In the genomic region with DNA sequence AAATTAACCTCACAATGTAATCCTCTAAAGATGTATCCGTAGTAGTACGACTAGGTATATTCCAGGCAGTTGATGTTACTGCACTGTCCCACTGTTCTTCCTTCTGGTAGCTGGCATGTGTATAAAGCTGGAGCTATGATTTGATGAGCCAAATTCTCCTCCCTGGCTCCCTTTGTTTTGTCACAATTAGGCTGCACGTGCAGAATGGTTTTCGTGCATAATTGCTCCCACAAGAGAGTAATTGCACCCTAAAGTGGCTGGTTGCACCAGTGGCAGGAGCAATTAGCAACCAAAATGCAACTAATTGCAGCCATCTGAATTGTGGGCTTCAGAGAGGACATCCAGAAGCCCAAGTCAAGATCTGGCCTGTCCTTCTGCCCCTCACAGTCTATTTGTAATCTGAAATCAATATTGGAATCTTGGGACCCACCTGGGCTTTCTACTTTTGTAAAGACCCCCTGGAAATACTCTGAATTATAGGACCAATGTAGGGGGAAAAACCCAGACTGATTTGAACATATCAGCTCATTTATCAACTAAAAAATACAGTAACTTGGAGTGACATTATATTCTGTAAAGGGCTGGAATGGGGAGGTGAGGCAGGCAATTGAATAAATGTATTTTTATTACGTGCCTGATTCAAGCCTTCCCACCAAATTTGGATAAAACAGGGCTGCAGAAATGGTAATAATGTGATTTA, we compare ENCODE assay signal across 20 mouse cellular contexts.
DNase-seq lines count a peak whose midpoint lies in the region; ATAC-seq lines count a peak whose summit lies in the region.
"Had no signal": no experiment of that assay in that cellular context is flagged by ENCODE, and none has a peak within 500 bp of the region (broad histone marks: within the 10 kb centered on the region; RNA-seq: fewer than 3 reads in every experiment).

No protein-coding gene starts in this region.

- peak; percentile 93 for ATAC-seq in forebrain, embryonic 15.5 days (replicated peaks)
- ATAC-seq in neural tube, embryonic 15.5 days (ENCODE audit: low FRiP score), result peak; percentile 86; the same call in 1 of the 2 replicates
- ATAC-seq in intestine, embryonic 15.5 days, result no peak
- ATAC-seq: intestine, postnatal 0 days; liver, embryonic 12.5 days had no signal

- H3K4me3 ChIP-seq in forebrain, embryonic 15.5 days, result no peak overlapping the region
- no peak overlapping the region for H3K4me3 ChIP-seq in neural tube, embryonic 15.5 days (replicated peaks)
- H3K4me3 ChIP-seq in intestine, embryonic 15.5 days (replicated peaks), result no peak overlapping the region
- H3K4me3 ChIP-seq: embryonic facial prominence, embryonic 12.5 days; limb, embryonic 10.5 days; liver, embryonic 12.5 days; lung, embryonic 15.5 days; megakaryocyte, embryonic 14.5 days had no signal

- peak overlapping the region; percentile 79 for H3K27ac ChIP-seq in forebrain, embryonic 15.5 days (replicated peaks)
- H3K27ac ChIP-seq in neural tube, embryonic 15.5 days (replicated peaks), result no peak overlapping the region
- H3K27ac ChIP-seq in intestine, embryonic 15.5 days, result no peak overlapping the region
- H3K27ac ChIP-seq: embryonic facial prominence, embryonic 12.5 days; kidney, postnatal 0 days; limb, embryonic 10.5 days; liver, embryonic 12.5 days; lung, embryonic 15.5 days had no signal

- no peaks in the 10 kb centered on the region for H3K27me3 ChIP-seq in forebrain, embryonic 15.5 days
- no peaks in the 10 kb centered on the region for H3K27me3 ChIP-seq in neural tube, embryonic 15.5 days (replicated peaks)
- no peaks in the 10 kb centered on the region for H3K27me3 ChIP-seq in intestine, embryonic 15.5 days (replicated peaks)
- H3K27me3 ChIP-seq: embryonic facial prominence, embryonic 12.5 days; liver, embryonic 12.5 days; lung, embryonic 15.5 days; megakaryocyte, embryonic 14.5 days had no signal

- WGBS in forebrain, embryonic 15.5 days, result 17% methylated on average over 5 of the region's 5 CpGs
- 35% methylated on average over 5 of the region's 5 CpGs for WGBS in neural tube, embryonic 15.5 days
- 73% methylated on average over 5 of the region's 5 CpGs for WGBS in intestine, embryonic 15.5 days

- no peaks in the 10 kb centered on the region for H3K9me3 ChIP-seq in forebrain, embryonic 15.5 days
- no peaks in the 10 kb centered on the region for H3K9me3 ChIP-seq in neural tube, embryonic 15.5 days (replicated peaks)
- no peaks in the 10 kb centered on the region for H3K9me3 ChIP-seq in intestine, embryonic 15.5 days
- H3K9me3 ChIP-seq: embryonic facial prominence, embryonic 12.5 days; limb, embryonic 10.5 days; liver, embryonic 12.5 days; lung, embryonic 15.5 days; megakaryocyte, embryonic 14.5 days had no signal

- H3K9ac ChIP-seq in forebrain, embryonic 15.5 days (replicated peaks), result no peak overlapping the region
- H3K9ac ChIP-seq in neural tube, embryonic 15.5 days (replicated peaks), result no peak overlapping the region
- no peak overlapping the region for H3K9ac ChIP-seq in intestine, embryonic 15.5 days
- H3K9ac ChIP-seq: embryonic facial prominence, embryonic 12.5 days; liver, embryonic 12.5 days; lung, embryonic 15.5 days had no signal

- no peaks in the 10 kb centered on the region for H3K36me3 ChIP-seq in forebrain, embryonic 15.5 days
- no peaks in the 10 kb centered on the region for H3K36me3 ChIP-seq in neural tube, embryonic 15.5 days
- no peaks in the 10 kb centered on the region for H3K36me3 ChIP-seq in intestine, embryonic 15.5 days
- H3K36me3 ChIP-seq: embryonic facial prominence, embryonic 12.5 days; limb, embryonic 10.5 days; liver, embryonic 12.5 days; lung, embryonic 15.5 days had no signal

- peak; percentile 13 for DNase-seq in layer of hippocampus, adult 9-11 months
- no peak for DNase-seq in layer of hippocampus, adult 18-20 months (ENCODE audit: low spot score in 2 of 2)
- peak; percentile 60 for DNase-seq in brain, embryonic 18.5 days (ENCODE audit: low read depth, low spot score)
- no peak for DNase-seq in lung, postnatal 14 days
- DNase-seq: adrenal gland, postnatal 14 days; cerebellum, postnatal 36 days; gastrocnemius, postnatal 14 days; right cerebral cortex, adult 18-20 months; thymus, postnatal 36 days had no signal

- H3K4me1 ChIP-seq in forebrain, embryonic 15.5 days, result peaks cover 21% of the 10 kb centered on the region
- peaks cover 8% of the 10 kb centered on the region; the same call in 1 of the 2 replicates for H3K4me1 ChIP-seq in neural tube, embryonic 15.5 days
- no peaks in the 10 kb centered on the region for H3K4me1 ChIP-seq in intestine, embryonic 15.5 days (replicated peaks)
- H3K4me1 ChIP-seq: embryonic facial prominence, embryonic 12.5 days; liver, embryonic 12.5 days; lung, embryonic 15.5 days; megakaryocyte, embryonic 14.5 days had no signal

- no peak overlapping the region; the same call in 1 of the 2 replicates for H3K4me2 ChIP-seq in forebrain, embryonic 15.5 days (replicated peaks)
- H3K4me2 ChIP-seq in neural tube, embryonic 15.5 days, result no peak overlapping the region
- H3K4me2 ChIP-seq in intestine, embryonic 15.5 days (replicated peaks), result no peak overlapping the region
- H3K4me2 ChIP-seq: embryonic facial prominence, embryonic 12.5 days; heart, embryonic 11.5 days; liver, embryonic 12.5 days; lung, embryonic 15.5 days had no signal

Comparison
In these comparisons a context has a peak if more than half of its experiments do, and no peak if none do; other contexts are left out.
1. DNase-seq: peak in layer of hippocampus, adult 9-11 months (single experiment) and brain, embryonic 18.5 days (single experiment); none in layer of hippocampus, adult 18-20 months (0 of 2) and lung, postnatal 14 days (single experiment).